Mouse (Mus musculus) layer of hippocampus, postnatal 36 days (tissue): ENCODE data around the gene Arl6. TPM values are rescaled to one million over a fixed set of nuclear protein-coding genes. Genes with fewer than 3 reads are reported as not detected.
A peak's percentile ranks its signal among the peaks of the same experiment; 100 is the strongest.

ENCODE experiments used
- DNase-seq, 2 experiments: peaks; one replicate each; pipeline ENCODE4 v3.0.0; 2022
- total RNA-seq, 2 experiments: library from RNA; stranded (reverse); gene quantifications; 2 replicates each; pipeline ENCODE4 v1.2.3; 2021

Arl6 gene
- 10 to 100 TPM; 28.3 to 30.4 TPM for total RNA-seq

DNA sequence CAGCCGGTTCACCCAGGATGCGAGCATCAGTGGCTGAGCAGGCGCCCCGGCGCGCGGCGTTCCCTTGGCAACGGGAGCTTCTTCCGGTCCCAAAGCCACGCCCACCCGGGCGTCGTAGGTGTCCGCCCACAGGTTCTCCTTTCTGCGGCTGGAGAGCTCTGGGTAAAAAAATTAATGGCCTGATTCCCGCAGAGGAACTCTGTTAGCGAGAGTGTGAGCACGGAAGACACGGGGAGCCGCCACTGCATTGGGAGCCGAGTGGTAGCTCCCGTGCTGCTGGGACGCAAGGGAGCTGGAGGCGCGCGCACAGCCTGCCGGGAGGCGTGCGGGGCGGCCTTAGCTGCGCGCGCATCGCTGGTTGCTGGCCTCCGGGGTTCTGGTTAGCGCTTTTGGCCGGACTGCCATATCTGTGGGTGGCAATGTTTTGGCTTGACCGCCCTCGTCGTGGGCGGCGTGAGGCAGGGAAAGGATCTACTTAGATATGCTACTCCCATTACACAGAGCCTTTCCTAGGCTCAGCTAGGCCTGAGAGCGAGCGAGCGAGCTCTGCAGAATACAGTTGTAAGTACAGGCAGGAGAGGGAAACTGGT, at the start of gene Arl6:
Gene Arl6, minus strand, starts transcription at position 290 of the 590 bp plus-strand sequence.
- DNase-seq: peak; percentile 93 to 95

DNA sequence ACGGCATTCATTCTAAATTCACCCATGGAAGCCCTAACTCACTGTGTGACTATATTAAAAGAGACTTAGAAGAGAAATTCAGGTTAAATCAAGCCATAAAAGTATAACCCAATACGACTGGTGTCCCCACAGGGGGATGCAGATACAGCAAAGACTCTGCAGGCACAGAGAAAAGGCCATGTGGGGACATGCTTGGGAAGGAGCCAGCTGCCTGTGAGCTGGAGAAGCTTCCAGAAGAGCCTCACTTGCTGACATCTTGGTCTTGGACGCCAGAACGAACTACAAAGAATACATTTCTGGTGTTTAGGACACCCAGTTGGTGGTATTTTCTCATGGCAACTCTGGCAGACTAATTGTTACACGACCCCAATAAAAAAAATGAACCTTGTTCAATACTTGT, 45.9 kb upstream of the Arl6 start:
- no peak for DNase-seq

DNA sequence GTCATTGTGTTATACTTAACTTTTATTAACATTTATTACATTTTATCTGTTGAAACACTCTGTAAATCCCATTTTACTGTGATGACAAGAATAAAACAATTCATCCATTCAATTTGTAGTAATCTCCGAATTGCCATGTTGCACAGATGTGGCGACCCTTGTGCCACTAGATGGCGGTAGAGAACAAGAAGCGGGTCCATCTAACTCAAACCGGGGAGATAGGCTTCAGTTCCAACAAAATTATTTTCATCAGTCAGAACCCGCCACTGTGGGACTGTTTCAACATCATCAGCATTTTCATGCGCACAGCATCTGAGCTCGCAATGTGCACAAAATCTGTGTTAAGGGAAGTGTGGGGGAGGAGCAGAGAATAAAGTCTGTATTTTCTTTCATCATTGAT, 44.2 kb upstream of the Arl6 start:
- peak; percentile 70 to 76 for DNase-seq

DNA sequence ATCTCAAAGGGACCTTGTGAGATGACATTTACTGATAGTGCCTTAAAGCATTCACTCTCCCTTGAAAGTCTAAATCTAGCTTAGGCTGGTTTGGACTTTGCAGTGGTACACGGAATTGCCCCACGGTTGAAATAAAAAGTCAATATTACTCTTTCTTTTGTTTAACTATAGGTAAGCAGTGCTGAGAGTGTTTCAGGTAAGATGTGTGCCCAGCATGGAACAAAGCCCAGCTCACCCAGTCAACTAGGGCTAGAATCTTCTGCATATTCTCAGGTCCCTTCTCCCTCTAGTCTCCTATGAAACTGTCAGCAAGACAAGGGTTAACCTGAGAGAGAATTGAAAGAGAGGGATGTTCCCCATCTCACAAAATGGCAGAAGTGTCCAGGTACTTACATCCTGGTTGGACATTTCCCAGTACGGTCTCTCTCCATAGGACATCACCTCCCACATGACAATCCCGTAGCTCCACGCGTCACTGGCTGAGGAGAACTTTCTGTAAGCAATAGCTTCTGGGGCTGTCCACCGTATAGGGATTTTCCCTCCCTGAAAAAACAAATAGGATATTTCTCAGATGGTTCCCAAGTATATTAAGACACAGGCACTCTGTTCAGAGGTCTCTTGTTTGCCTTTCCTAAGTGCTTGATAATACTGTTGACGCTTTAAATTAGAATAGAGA, 43.2 kb upstream of the Arl6 start:
- no peak for DNase-seq

DNA sequence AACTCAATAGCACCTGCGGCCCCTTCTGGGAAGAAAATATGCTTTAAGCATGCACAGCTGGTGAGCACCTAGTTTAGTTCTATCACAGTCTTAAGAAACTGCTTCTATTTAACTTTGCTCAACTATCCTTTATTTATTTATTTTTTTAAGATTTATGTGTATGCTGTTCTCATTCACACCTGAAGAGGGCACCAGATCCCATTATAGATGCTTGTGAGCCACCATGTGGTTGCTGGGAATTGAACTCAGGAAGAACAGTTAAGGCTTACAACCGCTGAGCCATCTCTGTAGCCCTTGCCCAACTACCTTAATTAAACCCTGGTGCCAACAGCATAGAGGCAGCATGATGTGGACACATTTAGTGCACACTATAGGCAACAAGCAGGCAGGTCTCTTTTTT, 27.7 kb upstream of the Arl6 start:
- no peak for DNase-seq

DNA sequence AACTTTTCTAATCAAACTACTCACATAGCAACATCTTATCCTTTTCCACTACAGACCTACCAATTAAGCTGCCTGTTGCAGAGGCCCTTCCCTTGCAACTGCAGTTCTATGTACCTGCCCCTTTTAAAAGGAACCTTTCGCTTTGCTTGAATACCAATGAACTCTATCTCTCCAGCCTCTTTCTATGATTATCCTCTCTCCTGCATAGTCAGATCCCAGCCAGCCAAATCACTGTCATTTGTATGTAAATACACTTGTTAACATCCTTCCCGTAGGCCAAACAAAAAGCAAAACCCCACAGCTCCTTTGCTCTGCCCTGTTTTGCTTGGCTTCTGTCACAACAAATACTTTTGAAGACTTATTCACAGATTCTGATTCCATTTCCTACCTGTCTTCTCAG, 4.6 kb upstream of the Arl6 start:
- no peak for DNase-seq

DNA sequence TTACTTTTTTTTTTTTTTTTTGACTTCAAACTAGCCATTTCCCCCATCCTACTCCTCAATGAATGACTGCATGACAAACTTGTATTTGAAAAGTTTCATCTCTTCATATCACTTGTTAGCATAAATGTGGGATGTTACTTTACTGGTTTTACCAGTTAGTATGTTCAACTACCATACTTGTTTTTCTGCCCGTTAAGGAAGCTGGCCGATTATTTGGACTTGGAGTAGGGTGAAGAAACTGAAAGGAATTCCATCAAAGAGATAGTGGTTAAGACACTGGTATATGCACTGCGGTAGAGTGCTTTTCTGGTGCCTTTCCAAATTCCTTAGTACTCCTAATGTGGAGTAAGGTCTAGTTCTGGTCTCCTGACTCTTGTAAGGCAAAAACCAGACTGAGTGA, 794 bp upstream of the Arl6 start:
- no peak for DNase-seq

DNA sequence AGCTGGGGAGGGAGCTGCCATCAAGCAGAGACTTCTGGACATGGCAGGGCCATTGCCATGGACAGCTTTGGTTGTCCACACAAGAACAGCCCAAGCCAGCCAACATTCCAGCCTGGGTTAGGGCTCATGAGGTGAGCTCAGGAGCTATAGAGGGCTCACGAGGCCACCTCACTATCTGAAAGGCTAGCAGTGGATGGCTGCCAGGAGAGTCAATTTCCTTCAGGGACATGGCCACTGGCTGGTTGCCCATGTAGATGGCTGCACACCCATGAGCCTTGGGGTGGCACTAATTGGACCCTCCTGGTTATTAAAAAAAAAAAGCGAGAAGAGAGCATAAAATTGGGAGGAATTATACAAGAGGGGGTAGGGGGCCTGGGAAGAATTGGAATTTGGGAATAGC, 4.6 kb downstream of the Arl6 start:
- DNase-seq: no peak

DNA sequence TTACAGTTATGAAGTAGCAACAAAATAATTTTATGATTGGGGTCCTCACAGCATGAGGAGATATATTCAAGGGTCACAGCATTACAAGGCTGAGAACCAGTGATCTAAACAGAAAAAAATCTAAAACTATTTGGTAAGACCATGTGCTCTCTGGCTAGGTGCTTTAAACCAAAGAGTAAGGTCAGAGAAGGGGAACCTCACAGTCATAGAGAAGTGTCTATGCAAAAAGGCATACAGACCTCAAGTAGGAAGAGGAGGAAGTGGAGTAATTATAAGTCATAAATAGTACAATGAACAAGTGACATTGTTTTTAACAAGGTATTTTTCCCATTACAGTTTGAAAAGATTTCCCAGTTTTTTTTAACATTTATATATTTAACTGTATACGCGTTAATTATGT, 17.6 kb downstream of the Arl6 start:
- no peak for DNase-seq

DNA sequence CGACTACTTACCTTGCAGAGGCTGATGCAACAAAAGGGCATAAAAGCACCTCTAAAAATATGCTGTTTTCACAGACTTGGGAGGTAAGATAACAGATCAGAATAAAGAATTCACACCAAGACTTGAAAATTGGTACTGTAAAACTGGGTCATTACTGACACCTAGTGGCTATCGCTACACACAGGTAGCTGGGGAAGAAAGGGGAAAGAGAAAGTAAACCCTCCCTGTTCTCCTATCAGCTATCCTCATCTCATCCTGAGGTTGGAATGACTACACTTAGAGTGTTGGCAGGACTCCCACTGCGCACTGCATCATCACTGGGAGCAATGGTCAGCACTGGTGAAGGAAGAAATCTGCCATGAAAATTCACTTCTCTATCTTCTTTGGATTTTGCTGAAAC, 22.0 kb downstream of the Arl6 start:
- DNase-seq: no peak

DNA sequence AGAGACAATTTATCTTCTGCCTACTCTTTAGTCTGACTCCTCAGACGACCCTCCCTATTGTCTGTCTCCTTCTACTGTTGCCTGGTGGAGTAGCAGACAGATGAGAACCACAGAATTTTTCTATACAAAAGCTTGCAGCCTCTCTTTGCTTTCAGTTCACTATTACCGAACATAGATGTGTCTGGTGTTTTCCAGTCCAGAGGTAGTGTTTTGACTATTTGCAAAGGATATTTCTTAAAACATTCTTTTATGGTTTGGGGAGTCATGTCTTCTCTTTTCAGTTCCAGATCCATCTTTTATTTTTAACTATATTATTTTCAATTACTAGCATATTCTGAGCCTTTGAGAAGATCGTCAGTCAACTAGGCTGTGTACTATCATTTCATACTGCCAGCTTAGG, 23.5 kb downstream of the Arl6 start:
- DNase-seq: no peak

DNA sequence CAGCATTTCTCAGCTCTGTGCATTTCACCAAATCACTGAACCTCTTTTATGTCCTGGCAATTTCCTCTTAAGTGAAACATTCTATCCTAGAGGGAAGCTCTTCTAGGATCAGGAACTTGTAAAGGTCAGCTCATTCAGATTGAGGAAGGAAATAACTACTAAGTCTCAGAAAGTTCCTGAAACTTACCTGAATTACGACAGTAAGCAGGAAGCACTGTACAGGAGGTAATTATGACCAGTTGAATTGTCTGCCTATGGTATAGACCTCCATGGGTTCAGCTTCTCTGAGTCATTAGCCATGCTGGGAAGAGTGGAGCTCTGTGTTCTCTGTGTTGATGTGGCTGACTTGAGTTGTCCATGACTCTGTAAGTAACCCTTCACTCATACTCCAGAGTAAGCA, 28.4 kb downstream of the Arl6 start:
- no peak for DNase-seq

DNA sequence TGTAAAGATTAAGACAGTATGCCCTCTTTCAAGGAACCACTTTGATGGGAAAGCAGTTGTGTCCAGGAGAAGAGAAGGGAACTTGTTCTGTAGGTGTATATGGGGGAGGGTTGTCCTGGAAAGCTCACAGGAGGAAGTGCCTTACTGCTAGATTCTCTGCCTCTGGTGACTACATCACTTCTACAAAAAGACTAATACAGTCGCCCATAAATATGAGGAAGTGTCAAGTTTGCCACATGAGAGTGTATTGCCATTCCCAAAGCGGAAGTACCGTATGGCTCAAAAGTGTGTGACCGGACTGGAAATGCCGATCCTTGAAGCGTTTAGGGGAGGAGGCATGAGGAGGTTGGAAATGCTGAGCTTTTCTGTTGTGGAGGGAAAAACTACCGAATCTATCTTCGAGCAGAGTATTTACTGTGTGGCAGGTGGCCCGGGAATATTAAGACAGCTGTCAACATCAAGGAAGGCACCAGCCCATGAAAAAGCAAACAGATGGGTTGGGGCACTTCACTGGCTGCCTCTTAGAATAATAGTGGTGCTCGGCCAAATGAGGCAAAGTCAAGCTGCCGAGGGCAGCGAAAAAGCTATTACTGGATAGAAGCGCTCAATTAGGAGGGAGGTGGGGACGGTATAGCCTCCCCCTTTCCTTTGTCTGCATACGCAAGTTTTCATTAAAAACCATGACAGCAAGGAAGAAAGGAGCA, 35.0 kb downstream of the Arl6 start:
- DNase-seq: peak; percentile 13 to 22

DNA sequence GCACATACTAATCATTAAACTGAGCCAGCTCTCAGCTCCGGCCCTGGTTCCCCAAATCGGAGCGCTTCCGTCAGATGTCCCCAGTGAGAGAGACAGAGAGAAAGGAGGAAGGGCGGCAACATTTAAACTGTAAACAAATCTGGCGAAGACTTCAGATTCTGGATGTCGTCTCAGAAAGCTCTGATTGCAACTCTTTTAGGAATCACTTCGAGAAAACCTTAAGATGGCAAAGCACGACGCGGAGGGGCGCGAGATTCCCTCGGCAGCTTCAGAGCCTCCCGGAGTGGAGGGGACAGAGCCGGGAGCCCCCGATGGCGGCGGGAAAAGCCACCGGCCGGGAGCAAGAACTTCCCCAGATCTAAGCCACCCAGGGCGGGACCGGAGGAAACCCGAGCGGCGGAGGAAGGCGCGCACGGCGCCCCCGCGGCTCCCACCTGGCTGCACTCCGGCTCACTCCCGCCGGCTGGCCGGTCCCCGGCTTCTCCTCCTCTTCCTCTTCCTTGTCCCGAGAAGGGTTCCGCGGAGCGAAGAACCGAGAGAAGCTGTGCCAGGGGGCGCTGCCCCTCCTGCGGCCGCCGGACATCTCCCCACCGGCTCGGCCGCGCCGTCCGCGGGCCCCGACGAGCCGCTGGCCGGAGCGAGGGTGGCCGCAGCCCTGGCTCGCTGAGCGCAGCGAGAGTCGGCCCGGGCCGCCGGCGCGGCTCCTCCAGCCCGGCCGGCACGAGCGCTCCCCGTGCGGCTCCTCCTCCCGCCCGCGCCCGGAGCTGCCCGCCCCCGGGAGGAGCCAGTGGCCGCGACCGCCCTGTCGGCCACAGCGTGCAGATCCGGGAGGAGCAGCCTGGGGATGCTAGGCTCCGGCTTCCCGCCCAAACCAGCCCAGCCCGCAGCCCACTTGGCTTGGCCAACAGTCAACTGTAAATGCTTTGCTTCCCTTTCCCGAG, 38.6 kb downstream of the Arl6 start, which contains the start of gene Crybg3:
Gene Crybg3, minus strand, starts transcription at position 669 of the 941 bp plus-strand sequence.
- peak; percentile 56 to 57 for DNase-seq

DNA sequence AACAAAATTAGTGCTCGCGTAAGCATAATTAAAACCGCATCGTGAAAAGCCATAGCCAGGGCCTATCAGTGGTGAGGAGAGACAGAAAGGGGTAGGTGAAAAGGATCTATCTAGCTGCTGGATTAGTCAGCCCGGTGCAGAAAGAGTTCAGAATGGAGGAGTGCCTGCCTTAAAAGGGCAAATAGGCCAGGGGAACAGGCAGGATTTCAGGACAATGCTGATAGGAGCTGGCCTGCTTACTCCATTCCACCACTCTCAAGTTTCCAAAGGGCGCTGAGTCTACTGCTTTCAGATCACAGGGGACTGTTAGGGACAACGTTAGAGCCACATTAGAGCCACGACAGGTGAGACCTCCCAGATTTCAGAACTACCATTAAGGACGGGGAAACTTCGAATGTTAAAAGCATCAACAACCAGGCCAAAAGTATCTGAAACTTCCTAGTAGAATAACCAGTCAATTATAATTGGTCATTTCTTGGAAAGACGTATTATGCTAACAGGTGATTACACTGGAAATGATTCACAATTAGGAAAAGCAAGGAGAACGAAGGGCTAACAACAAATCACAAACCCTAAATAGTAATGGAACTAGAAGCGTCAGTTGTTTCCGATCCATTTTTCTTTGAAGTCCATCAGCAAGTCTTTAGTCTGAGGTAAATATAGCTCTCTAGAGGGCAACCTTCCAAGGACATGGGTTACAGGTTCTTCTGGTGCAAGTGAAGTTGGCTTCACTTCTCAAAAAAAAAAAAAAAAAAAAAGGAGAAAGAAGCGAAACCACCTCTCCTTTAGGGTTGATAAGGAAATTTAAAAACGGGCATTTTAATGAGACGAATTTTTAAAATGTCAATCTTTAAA, 39.6 kb downstream of the Arl6 start:
- no peak for DNase-seq

DNA sequence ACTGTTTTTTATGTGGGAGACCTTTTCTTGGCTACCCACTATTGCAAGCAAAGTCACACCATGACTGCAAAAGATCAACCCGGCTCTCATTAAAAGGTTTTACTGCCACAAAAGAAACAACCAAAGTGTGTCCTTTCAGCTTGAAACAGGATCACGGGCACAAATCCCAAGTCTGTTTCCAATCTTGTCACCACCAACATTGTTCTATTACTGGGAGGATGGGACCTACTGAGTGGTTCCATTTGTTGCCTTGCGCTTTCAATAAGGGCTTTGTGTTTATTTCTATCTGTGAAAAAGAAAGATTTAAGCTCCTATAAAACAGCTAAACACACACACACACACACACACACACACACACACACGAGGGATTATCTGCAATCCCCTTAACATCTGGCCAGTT, 40.2 kb downstream of the Arl6 start:
- DNase-seq: no peak

DNA sequence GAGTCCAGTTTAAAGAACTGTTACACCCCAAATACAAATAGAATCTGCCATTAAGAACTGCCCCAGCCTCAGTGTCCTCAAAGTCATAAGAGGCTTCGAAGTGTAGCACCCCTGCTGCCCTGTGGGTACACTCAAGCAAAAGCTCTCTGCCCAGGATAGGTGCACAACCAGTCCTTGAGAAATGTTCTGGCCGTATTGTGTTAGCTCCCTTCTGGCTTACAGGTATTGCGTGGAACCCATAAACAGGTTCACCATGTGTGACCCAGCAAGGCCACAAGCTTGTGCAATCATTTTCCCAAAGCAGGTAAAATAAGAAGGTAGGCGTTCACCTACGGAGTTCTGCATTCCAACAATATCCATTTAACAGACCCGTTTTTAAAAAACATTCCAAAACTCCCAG, 41.9 kb downstream of the Arl6 start:
- no peak for DNase-seq

DNA sequence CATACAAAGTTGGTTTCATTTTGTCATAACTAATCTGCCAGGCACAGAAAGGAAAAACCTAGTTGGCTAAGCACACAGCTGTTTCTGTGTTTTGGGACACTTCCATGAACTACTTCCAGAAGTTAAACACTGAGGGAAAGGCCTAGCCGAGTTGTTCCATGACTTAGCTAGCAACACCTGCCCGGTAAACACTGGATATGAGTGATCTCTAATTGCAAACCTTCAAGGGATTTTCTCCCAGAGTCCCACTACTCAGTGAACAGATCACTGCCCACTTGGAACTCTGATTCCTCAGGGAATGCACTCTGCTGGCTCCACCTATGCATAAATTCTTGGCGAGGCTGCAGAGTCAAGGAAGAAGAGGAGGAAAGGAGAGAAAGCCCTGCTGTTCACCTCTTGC, 44.5 kb downstream of the Arl6 start:
- no peak for DNase-seq

DNA sequence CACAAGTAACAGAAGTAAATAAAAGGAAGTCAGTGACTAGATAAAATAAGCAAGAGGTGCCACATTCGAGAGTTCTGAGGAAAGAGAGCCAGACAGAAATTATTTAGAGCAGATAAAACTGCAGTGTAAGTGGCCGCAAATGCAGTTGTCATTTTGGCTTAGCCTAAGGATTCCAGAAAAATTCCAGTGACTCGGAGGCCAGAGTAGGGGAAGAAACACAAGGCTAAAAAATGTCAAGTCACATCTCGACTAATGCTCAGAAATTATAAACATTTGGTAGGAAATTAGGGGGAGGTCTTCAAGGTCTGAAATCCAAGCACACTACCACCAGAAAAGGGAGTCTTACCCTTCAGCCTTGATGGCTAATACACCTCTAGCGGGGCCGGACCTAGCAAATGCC, 48.4 kb downstream of the Arl6 start:
- DNase-seq: no peak

DNA sequence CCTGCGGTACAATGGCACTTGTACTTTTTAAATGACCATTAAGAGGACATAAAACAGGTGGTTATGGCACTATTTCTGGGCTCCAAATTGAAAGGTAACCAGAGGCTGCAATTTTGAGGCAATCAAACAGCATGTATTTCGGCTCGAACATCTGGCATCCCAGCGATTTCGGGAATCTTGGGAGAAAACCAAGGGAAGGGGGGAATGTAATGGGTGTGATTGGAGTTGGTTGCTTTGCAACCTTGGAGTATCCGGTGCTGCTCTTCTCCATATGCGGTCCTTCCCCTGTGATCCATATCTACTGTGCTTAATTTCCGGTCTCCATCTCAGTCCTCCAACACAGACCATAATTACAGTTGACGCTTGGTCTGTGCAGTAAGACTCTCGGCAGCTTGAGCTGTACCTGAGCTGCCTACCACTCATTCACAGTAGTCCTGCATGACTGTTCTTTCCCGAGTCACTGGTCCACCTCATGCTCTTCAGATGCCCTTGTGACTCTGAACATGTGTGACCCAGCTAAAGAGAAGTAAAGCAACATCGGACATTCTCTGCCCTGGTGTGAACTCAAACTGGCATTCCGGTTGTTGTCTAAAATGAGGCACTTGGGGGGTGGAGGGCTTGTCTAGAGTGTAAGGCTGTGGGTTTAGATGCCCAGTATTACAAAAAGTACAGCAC, 50.7 kb downstream of the Arl6 start:
- DNase-seq: no peak

DNA sequence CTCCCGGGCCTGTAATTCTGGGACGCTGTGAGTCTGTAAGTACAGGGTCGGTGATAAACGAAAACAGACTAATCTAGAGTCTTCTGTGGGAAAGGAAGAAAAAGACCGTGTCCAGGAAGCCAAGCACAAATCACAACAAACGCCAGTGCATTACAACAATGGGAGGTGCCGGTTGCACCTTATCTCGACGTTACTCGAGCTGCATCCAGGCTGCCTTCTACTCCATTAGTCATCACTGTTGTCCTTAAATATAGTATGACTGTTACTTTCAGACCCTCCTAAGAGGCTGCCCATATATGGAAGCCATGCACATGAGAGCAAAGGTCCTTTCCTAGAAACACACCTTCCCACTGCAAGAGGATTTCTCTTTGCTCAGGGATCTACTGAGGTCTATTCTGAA, 51.4 kb downstream of the Arl6 start:
- no peak for DNase-seq
